Mouse (Mus musculus) MEL (cell line): ENCODE measurements around the gene Dnajc5g. TPM values are rescaled to one million over a fixed set of nuclear protein-coding genes. Genes with fewer than 3 reads are reported as not detected.

Experiments
- DNase-seq: peaks from one replicate; pipeline ENCODE4 v3.0.0; 2011; ENCODE audit warnings: low read depth, low spot score
- H3K27ac ChIP-seq: 2 replicates; pipeline ENCODE4 v1.5.1; 2012; ENCODE audit warnings: low read depth, mild to moderate bottlenecking, control low read depth, low read length, moderate library complexity; ENCODE audit not compliant: control insufficient read depth
- H3K27me3 ChIP-seq, 2 experiments: fragments of 150-350 bp in 1 of 2; sonication (generic) in 1 of 2; 2 replicates each; pipeline ENCODE4 v1.6.1; 2012; ENCODE audit warnings: low read length in 2 of 2, mild to moderate bottlenecking in 2 of 2, improper control_type of control experiment in 1 of 2, moderate library complexity in 1 of 2; ENCODE audit not compliant: insufficient read depth in 2 of 2, control insufficient read depth in 1 of 2
- H3K36me3 ChIP-seq, 2 experiments: 2 replicates each; pipeline ENCODE4 v1.6.1; 2012 to 2014; ENCODE audit warnings: low read length in 2 of 2, improper control_type of control experiment in 1 of 2, inconsistent platforms in 1 of 2, mild to moderate bottlenecking in 1 of 2; ENCODE audit not compliant: insufficient read depth in 2 of 2, control insufficient read depth in 1 of 2
- H3K4me1 ChIP-seq, 2 experiments: fragments of 150-350 bp in 1 of 2; sonication (generic) in 1 of 2; 2 replicates each; pipeline ENCODE4 v1.6.1; 2012; ENCODE audit warnings: low read length in 2 of 2, improper control_type of control experiment in 1 of 2, mild to moderate bottlenecking in 1 of 2; ENCODE audit not compliant: insufficient read depth in 2 of 2, control insufficient read depth in 1 of 2
- H3K4me3 ChIP-seq, 2 experiments: fragments of 150-350 bp in 1 of 2; sonication (generic) in 1 of 2; 2 replicates each; pipeline ENCODE4 v1.5.1; 2012; ENCODE audit warnings: low read depth in 2 of 2, low read length in 2 of 2, mild to moderate bottlenecking in 2 of 2, moderate library complexity in 2 of 2, control low read depth in 1 of 2, improper control_type of control experiment in 1 of 2; ENCODE audit not compliant: control insufficient read depth in 1 of 2, insufficient read depth in 1 of 2
- H3K79me2 ChIP-seq: 2 replicates; pipeline ENCODE4 v1.6.1; 2012; ENCODE audit warnings: mild to moderate bottlenecking, low read length, moderate library complexity; ENCODE audit not compliant: control insufficient read depth, poor library complexity, insufficient read depth
- H3K9ac ChIP-seq: 2 replicates; pipeline ENCODE4 v1.6.1; 2012; ENCODE audit warnings: low read depth, mild to moderate bottlenecking, control low read depth, low read length, moderate library complexity; ENCODE audit not compliant: control insufficient read depth, poor library complexity, severe bottlenecking
- H3K9me3 ChIP-seq: fragments of 150-350 bp; sonication (generic); replicated peaks from 2 replicates; pipeline ENCODE4 v1.6.1; 2012; ENCODE audit warnings: mild to moderate bottlenecking, low read length, improper control_type of control experiment, moderate library complexity; ENCODE audit not compliant: insufficient read depth
- CHD1 ChIP-seq: IDR thresholded peaks from 2 replicates; pipeline ENCODE4 v1.6.1; 2012; ENCODE audit warnings: low read depth, mild to moderate bottlenecking, inconsistent platforms, low read length, improper control_type of control experiment
- CTCF ChIP-seq, 3 experiments: IDR thresholded peaks in 2 of 3; conservative IDR thresholded peaks in 1 of 3; 2 replicates each; pipeline ENCODE4 v1.5.1; 2011 to 2012; ENCODE audit warnings: low read length in 3 of 3, low read depth in 2 of 3, mild to moderate bottlenecking in 2 of 3, improper control_type of control experiment in 1 of 3, inconsistent platforms in 1 of 3, mixed read lengths in 1 of 3, moderate library complexity in 1 of 3; ENCODE audit not compliant: control insufficient read depth in 1 of 3, insufficient read depth in 1 of 3, poor library complexity in 1 of 3, severe bottlenecking in 1 of 3
- ELF1 ChIP-seq: IDR thresholded peaks from 2 replicates; pipeline ENCODE4 v1.6.1; 2014; ENCODE audit warnings: low read depth, mild to moderate bottlenecking, inconsistent platforms, low read length, improper control_type of control experiment, moderate library complexity
- EP300 ChIP-seq, 2 experiments: IDR thresholded peaks; 2 replicates each; pipeline ENCODE4 v1.6.1; 2011; ENCODE audit warnings: improper control_type of control experiment in 2 of 2, low read length in 2 of 2, low read depth in 1 of 2, mild to moderate bottlenecking in 1 of 2
- GATA1 ChIP-seq: IDR thresholded peaks from 2 replicates; pipeline ENCODE4 v1.6.1; 2011; ENCODE audit warnings: low read depth, low read length, improper control_type of control experiment
- MAX ChIP-seq: IDR thresholded peaks from 2 replicates; pipeline ENCODE4 v1.6.1; 2011; ENCODE audit warnings: low read length, improper control_type of control experiment
- MAZ ChIP-seq: IDR thresholded peaks from 2 replicates; pipeline ENCODE4 v1.6.1; 2012; ENCODE audit warnings: low read depth, mild to moderate bottlenecking, inconsistent platforms, low read length, improper control_type of control experiment
- MXI1 ChIP-seq: IDR thresholded peaks from 2 replicates; pipeline ENCODE4 v1.6.1; 2011; ENCODE audit warnings: mild to moderate bottlenecking, low read depth, low read length, improper control_type of control experiment
- MYC ChIP-seq: IDR thresholded peaks from 2 replicates; pipeline ENCODE4 v1.6.1; 2011; ENCODE audit warnings: low read depth, mild to moderate bottlenecking, low read length, improper control_type of control experiment, moderate library complexity
- NELFE ChIP-seq: IDR thresholded peaks from 2 replicates; pipeline ENCODE4 v1.6.1; 2011; ENCODE audit warnings: low read depth, low read length, improper control_type of control experiment
- POLR2A ChIP-seq, 2 experiments: IDR thresholded peaks; 2 replicates each; pipeline ENCODE4 v1.6.1; 2011 to 2012; ENCODE audit warnings: low read length in 2 of 2, mild to moderate bottlenecking in 2 of 2, control low read depth in 1 of 2, improper control_type of control experiment in 1 of 2, low read depth in 1 of 2, moderate library complexity in 1 of 2; ENCODE audit not compliant: control insufficient read depth in 1 of 2, insufficient read depth in 1 of 2, poor library complexity in 1 of 2
- POLR2AphosphoS2 ChIP-seq: IDR thresholded peaks from 2 replicates; pipeline ENCODE4 v1.6.1; 2011; ENCODE audit warnings: low read length, improper control_type of control experiment
- POLR2AphosphoS5 ChIP-seq: IDR thresholded peaks from 2 replicates; pipeline ENCODE4 v1.6.1; 2012; ENCODE audit warnings: low read depth, borderline replicate concordance, mild to moderate bottlenecking, inconsistent platforms, low read length, moderate library complexity, mixed read lengths
- RAD21 ChIP-seq: IDR thresholded peaks from 2 replicates; pipeline ENCODE4 v1.6.1; 2011; ENCODE audit warnings: mild to moderate bottlenecking, low read depth, low read length, improper control_type of control experiment
- SIN3A ChIP-seq: IDR thresholded peaks from 2 replicates; pipeline ENCODE4 v1.6.1; 2012; ENCODE audit warnings: low read length, improper control_type of control experiment, inconsistent platforms
- TBP ChIP-seq: IDR thresholded peaks from 2 replicates; pipeline ENCODE4 v1.8.0; 2011; ENCODE audit warnings: low read depth, low read length, improper control_type of control experiment
- UBTF ChIP-seq: IDR thresholded peaks from 2 replicates; pipeline ENCODE4 v1.6.1; 2012; ENCODE audit warnings: low read depth, mild to moderate bottlenecking, inconsistent platforms, low read length, improper control_type of control experiment, moderate library complexity, borderline replicate concordance; ENCODE audit not compliant: insufficient read depth
- ZKSCAN1 ChIP-seq: IDR thresholded peaks from 2 replicates; pipeline ENCODE4 v1.6.1; 2012; ENCODE audit warnings: low read depth, mild to moderate bottlenecking, inconsistent platforms, low read length, improper control_type of control experiment, moderate library complexity
- polyA plus RNA-seq, 2 experiments: library from polyadenylated mRNA; stranded (reverse) in 1 of 2; unstranded in 1 of 2; fragments of >175 nt in 1 of 2; fragments of >200 nt in 1 of 2; gene quantifications; 2 replicates each; pipeline versions ENCODE4 v1.2.1 to v1.2.4; 2012; ENCODE audit warnings: low replicate concordance in 2 of 2, low read depth in 1 of 2; ENCODE audit not compliant: insufficient read length in 2 of 2, insufficient read depth in 1 of 2, missing spikeins in 1 of 2
- total RNA-seq: library from RNA; depleted of rRNA; stranded (reverse); fragments of 300-350 nt; gene quantifications from 2 replicates; pipeline ENCODE4 v1.2.3, GENCODE M21; 2012

Gene Dnajc5g
- total and polyA plus RNA-seq, 3 experiments, result not detected

- H3K4me1 ChIP-seq, result peaks cover 2 to 7% of the 10 kb centered on the region in 2 experiments; a peak in 3 of 4 replicates
- no peaks in the 10 kb centered on the region for H3K9me3 ChIP-seq
- H3K4me3 ChIP-seq, result no peak overlapping the region
- no peak for DNase-seq
- H3K79me2 ChIP-seq, result no peaks in the 10 kb centered on the region
- H3K36me3 ChIP-seq, result peaks cover 0 to 5% of the 10 kb centered on the region in 2 experiments; a peak in 1 of 4 replicates
- H3K27ac ChIP-seq, result no peak overlapping the region
- H3K27me3 ChIP-seq, result peaks cover 6 to 17% of the 10 kb centered on the region in 2 experiments
- H3K9ac ChIP-seq, result no peak overlapping the region
- TF ChIP-seq CTCF (IDR thresholded peaks at IDR 0.05 in 2 of 3, conservative IDR thresholded peaks at IDR 0.05 in 1 of 3; ENCODE audit: control insufficient read depth in 1 of 3, insufficient read depth in 1 of 3, low read depth in 2 of 3, low read length in 3 of 3, poor library complexity in 1 of 3, severe bottlenecking in 1 of 3), result no peak
- no peak for TF ChIP-seq UBTF
- TF ChIP-seq SIN3A, result no peak
- TF ChIP-seq MYC, result no peak
- TF ChIP-seq NELFE, result no peak
- no peak for TF ChIP-seq POLR2AphosphoS5
Measured at GRCm38 (mm10) chr5:31116912-31117311, 10.8 kb downstream of the Dnajc5g start.

GRCm38 (mm10) chr5:31121111-31121510 lies 15.0 kb downstream of the Dnajc5g start:
- peaks cover 2 to 7% of the 10 kb centered on the region in 2 experiments; a peak in 3 of 4 replicates for H3K4me1 ChIP-seq
- no peak overlapping the region for H3K4me3 ChIP-seq
- peak; percentile 77 for DNase-seq
- no peak overlapping the region for H3K27ac ChIP-seq
- H3K27me3 ChIP-seq, result peaks cover 8 to 10% of the 10 kb centered on the region in 2 experiments
- H3K36me3 ChIP-seq, result peaks cover 0 to 5% of the 10 kb centered on the region in 2 experiments; a peak in 1 of 4 replicates
- H3K79me2 ChIP-seq, result no peaks in the 10 kb centered on the region
- H3K9ac ChIP-seq, result no peak overlapping the region
- H3K9me3 ChIP-seq, result no peaks in the 10 kb centered on the region
- TF ChIP-seq RAD21 (no peak), POLR2A (IDR thresholded peaks at IDR 0.05; ENCODE audit: control insufficient read depth in 1 of 2, insufficient read depth in 1 of 2, low read depth in 1 of 2, low read length in 2 of 2, poor library complexity in 1 of 2) (no peak), ELF1 (no peak), GATA1 (peak; percentile 46; the same call in 1 of the 2 replicates), MXI1 (peak; percentile 64), MAX (peak; percentile 80; the same call in 1 of the 2 replicates), POLR2AphosphoS2 (no peak), ZKSCAN1 (no peak), TBP (no peak), CHD1 (no peak), MYC (no peak; the same call in 1 of the 2 replicates), EP300 (IDR thresholded peaks at IDR 0.05; ENCODE audit: low read depth in 1 of 2, low read length in 2 of 2) (peak; percentile 31 to 43; a peak in 2 of 4 replicates), MAZ (no peak), SIN3A (peak; percentile 58; the same call in 1 of the 2 replicates)
